Mouse (Mus musculus) liver, postnatal 0 days (tissue): ENCODE measurements around the gene Mycs. TPM values are rescaled to one million over a fixed set of nuclear protein-coding genes. Genes with fewer than 3 reads are reported as not detected.

Source experiments
- ATAC-seq: fragments of 200-750 bp; cut with Nextera tagmentation; 2 replicates; pipeline ENCODE4 v1.8.0; 2017; ENCODE audit warnings: mild to moderate bottlenecking, moderate library complexity
- DNase-seq: peaks from one replicate; pipeline ENCODE4 v3.0.0-alpha.2; 2016
- H3K27ac ChIP-seq: fragments of 300-500 bp; sonication (generic); 2 replicates; pipeline ENCODE4 v1.5.1; 2014; ENCODE audit warnings: antibody characterized with exemption, moderate library complexity, mild to moderate bottlenecking, low read depth
- H3K27me3 ChIP-seq: fragments of 300-500 bp; sonication (generic); 2 replicates; pipeline ENCODE4 v1.6.1; 2014; ENCODE audit warnings: low read length, control low read depth, mixed read lengths; ENCODE audit not compliant: insufficient read depth
- H3K36me3 ChIP-seq: fragments of 300-500 bp; sonication (generic); replicated peaks from 2 replicates; pipeline ENCODE4 v1.6.1; 2014; ENCODE audit warnings: mild to moderate bottlenecking, control low read depth, low read length, moderate library complexity, mixed read lengths; ENCODE audit not compliant: insufficient read depth
- H3K4me1 ChIP-seq: fragments of 300-500 bp; sonication (generic); 2 replicates; pipeline ENCODE4 v1.6.1; 2014; ENCODE audit warnings: antibody characterized with exemption, mild to moderate bottlenecking, control low read depth; ENCODE audit not compliant: insufficient read depth
- H3K4me2 ChIP-seq: fragments of 300-500 bp; sonication (generic); 2 replicates; pipeline ENCODE4 v1.6.1; 2014; ENCODE audit warnings: low read depth, mild to moderate bottlenecking, low read length, moderate library complexity, mixed read lengths
- H3K4me3 ChIP-seq: fragments of 300-500 bp; sonication (generic); 2 replicates; pipeline ENCODE4 v1.5.1; 2014; ENCODE audit warnings: low read depth, low read length
- H3K9ac ChIP-seq: fragments of 300-500 bp; sonication (generic); replicated peaks from 2 replicates; pipeline ENCODE4 v1.6.1; 2014; ENCODE audit warnings: mild to moderate bottlenecking, moderate library complexity
- H3K9me3 ChIP-seq: fragments of 300-500 bp; sonication (generic); 2 replicates; pipeline ENCODE4 v1.6.1; 2016; ENCODE audit warnings: mild to moderate bottlenecking, control low read depth, low read length, mixed read lengths
- CTCF ChIP-seq: sonication (generic); IDR thresholded peaks from 2 replicates; pipeline ENCODE4 v1.5.1; 2016; ENCODE audit warnings: antibody characterized with exemption, low read depth
- EP300 ChIP-seq: IDR thresholded peaks from 2 replicates; pipeline ENCODE4 v1.6.1; 2016; ENCODE audit warnings: antibody characterized with exemption, low read depth, mild to moderate bottlenecking
- WGBS: fragments of 180-500 bp; shearing (Covaris S2); extraction: QIAGEN DNeasy Blood & Tissue Kit; methylation state at CpG from one replicate; pipeline ENCODE4 v1.1.7; 2014; ENCODE audit not compliant: insufficient replicate concordance; 5-methylcytosine and 5-hydroxymethylcytosine counted together
- polyA plus RNA-seq: library from polyadenylated mRNA; unstranded; fragments of >200 nt; fragmentation: Nextera tagmentation; extraction: Ambion mirVana; gene quantifications from 2 replicates; pipeline ENCODE4 v1.2.1, GENCODE M21; 2015

Mycs gene
- polyA plus RNA-seq: not detected in 2 replicates

DNA sequence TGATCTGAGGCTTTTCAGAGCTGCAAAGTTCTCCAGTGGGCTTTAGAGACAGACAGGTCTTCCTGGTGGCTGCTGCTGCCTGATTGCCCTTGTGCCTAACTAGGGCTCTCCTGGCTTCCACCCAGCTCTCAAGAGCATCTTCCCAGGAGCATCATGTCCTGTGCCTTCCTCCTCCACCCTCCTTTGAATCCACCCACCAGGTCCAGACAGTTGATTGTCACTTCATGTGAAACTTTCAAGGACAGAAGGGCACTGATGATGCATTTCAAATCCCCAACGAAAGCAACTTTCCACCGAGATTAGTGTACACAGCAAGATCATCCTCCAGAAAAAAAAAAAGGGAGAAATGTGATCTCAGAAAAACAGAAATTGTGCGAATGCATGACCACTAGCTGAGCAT lies at the start of gene Mycs:
TSS of gene Mycs (minus strand) at position 101 of the 400 bp plus-strand sequence.
- Histone ChIP-seq H3K4me2 (no peak within 1 kb of the TSS), H3K36me3 (no peaks in the 10 kb centered on the region), H3K9ac (no peak within 1 kb of the TSS), H3K27me3 (no peaks in the 10 kb centered on the region), H3K27ac (no peak within 1 kb of the TSS), H3K9me3 (no peaks in the 10 kb centered on the region; the same call in 1 of the 2 replicates), H3K4me3 (no peak within 1 kb of the TSS), H3K4me1 (no peaks in the 10 kb centered on the region)
- DNase-seq (no peak), ATAC-seq (no peak)
- TF ChIP-seq CTCF (no peak), EP300 (no peak)
- WGBS: 80% methylated on average over 3 of the region's 3 CpGs

DNA sequence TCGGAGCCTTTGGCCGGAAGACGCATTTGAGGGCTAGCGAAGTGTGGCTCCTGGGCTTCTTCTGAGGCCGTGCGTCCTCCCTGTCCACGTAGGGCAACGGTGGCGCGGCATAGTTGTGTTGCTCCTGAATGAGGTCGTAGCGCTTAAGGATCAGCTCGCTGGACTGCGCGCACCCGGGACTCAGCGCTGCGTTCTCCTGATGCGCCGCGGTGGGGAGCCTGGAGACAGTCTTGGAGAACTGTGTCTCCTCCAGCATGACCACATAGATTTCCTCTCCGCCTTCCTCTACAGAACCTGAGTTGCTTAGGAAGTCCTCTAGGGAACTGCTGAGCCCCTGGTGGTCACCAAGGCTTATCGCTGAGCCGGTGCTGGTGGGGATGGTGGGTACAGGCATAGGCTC lies 1.0 kb downstream of the Mycs start:
- 21% methylated on average over 24 of the region's 24 CpGs for WGBS
- H3K27ac ChIP-seq: no peak overlapping the region
- H3K4me2 ChIP-seq: no peak overlapping the region
- H3K27me3 ChIP-seq: no peaks in the 10 kb centered on the region
- DNase-seq: no peak
- ATAC-seq: no peak
- H3K36me3 ChIP-seq: no peaks in the 10 kb centered on the region
- no peaks in the 10 kb centered on the region; the same call in 1 of the 2 replicates for H3K9me3 ChIP-seq
- no peaks in the 10 kb centered on the region for H3K4me1 ChIP-seq
- H3K9ac ChIP-seq: no peak overlapping the region
- H3K4me3 ChIP-seq: no peak overlapping the region
- no peak for TF ChIP-seq EP300
- TF ChIP-seq CTCF: no peak

Other genes starting within 250 kb of the Mycs start
- gene Btbd35f7, start 199.8 kb upstream of the Mycs start, polyA plus RNA-seq: not detected in 2 replicates